Mouse (Mus musculus): ENCODE measurements around the gene Myo3a. TPM values are rescaled to one million over a fixed set of nuclear protein-coding genes. Genes with fewer than 3 reads are reported as not detected.
A peak's percentile ranks its signal among the peaks of the same experiment; 100 is the strongest.
"Not testable (repeated sequence)": the region's sequence is repeated elsewhere in the genome, so short reads cannot be mapped to it uniquely, and the experiment has no call there.

Gene Myo3a
- polyA plus RNA-seq, 1 experiment from 2014 or later, result not detected

- H3K9ac ChIP-seq, result no peak overlapping the region
- H3K4me1 ChIP-seq, result no peaks in the 10 kb centered on the region
- 82% methylated on average over 6 of the region's 6 CpGs for WGBS
- H3K27me3 ChIP-seq, result no peaks in the 10 kb centered on the region
- H3K4me3 ChIP-seq, result no peak overlapping the region
- no peak overlapping the region for H3K27ac ChIP-seq
- no peaks in the 10 kb centered on the region for H3K9me3 ChIP-seq
- no peak overlapping the region for H3K4me2 ChIP-seq (replicated peaks)
- ATAC-seq (ENCODE audit: insufficient number of reproducible peaks, insufficient read depth, low FRiP score, low TSS enrichment), result no peak
- H3K36me3 ChIP-seq, result no peaks in the 10 kb centered on the region
Observed at GRCm38 (mm10) chr2:22548421-22548820, 321.1 kb downstream of the Myo3a start.

- not testable (repeated sequence) for H3K36me3 ChIP-seq; H3K4me1 ChIP-seq; H3K4me3 ChIP-seq; H3K27me3 ChIP-seq; H3K27ac ChIP-seq; H3K4me2 ChIP-seq (replicated peaks); H3K9ac ChIP-seq; H3K9me3 ChIP-seq
- ATAC-seq (ENCODE audit: insufficient number of reproducible peaks, insufficient read depth, low FRiP score, low TSS enrichment), result peak; percentile 86
- 84% methylated on average over 14 of the region's 14 CpGs for WGBS
Observed at GRCm38 (mm10) chr2:22587469-22588169, 360.3 kb downstream of the Myo3a start.

- 88% methylated on average over 5 of the region's 5 CpGs for WGBS
Observed at GRCm38 (mm10) chr2:22588170-22588541, 360.9 kb downstream of the Myo3a start.

GRCm38 (mm10) chr2:22588673-22589381 is 361.5 kb downstream of the Myo3a start:
- 75% methylated on average over 12 of the region's 12 CpGs for WGBS
- H3K4me3 ChIP-seq; H3K9me3 ChIP-seq; H3K4me2 ChIP-seq (replicated peaks); H3K27me3 ChIP-seq; H3K4me1 ChIP-seq; H3K27ac ChIP-seq; H3K9ac ChIP-seq; H3K36me3 ChIP-seq: not testable (repeated sequence)
- peak; percentile 98 for ATAC-seq (ENCODE audit: insufficient number of reproducible peaks, insufficient read depth, low FRiP score, low TSS enrichment)

More at GRCm38 (mm10) chr2:22588170-22588541, 360.9 kb downstream of the Myo3a start:
- H3K36me3 ChIP-seq; H3K27ac ChIP-seq; H3K9ac ChIP-seq; H3K27me3 ChIP-seq; H3K9me3 ChIP-seq; H3K4me1 ChIP-seq; H3K4me2 ChIP-seq (replicated peaks); H3K4me3 ChIP-seq: not testable (repeated sequence)
- ATAC-seq (ENCODE audit: insufficient number of reproducible peaks, insufficient read depth, low FRiP score, low TSS enrichment), result peak; percentile 45

GRCm38 (mm10) chr2:22589382-22590205 is 362.3 kb downstream of the Myo3a start:
- H3K36me3 ChIP-seq; H3K4me1 ChIP-seq; H3K4me2 ChIP-seq (replicated peaks); H3K27ac ChIP-seq; H3K9ac ChIP-seq; H3K9me3 ChIP-seq; H3K27me3 ChIP-seq; H3K4me3 ChIP-seq: not testable (repeated sequence)
- peak; percentile 92 for ATAC-seq (ENCODE audit: insufficient number of reproducible peaks, insufficient read depth, low FRiP score, low TSS enrichment)
- 88% methylated on average over 16 of the region's 17 CpGs for WGBS

GRCm38 (mm10) chr2:22590206-22590490 is 362.8 kb downstream of the Myo3a start:
- Histone ChIP-seq H3K4me1 (no peaks in the 10 kb centered on the region), H3K4me2 (replicated peaks) (no peak overlapping the region), H3K4me3 (no peak overlapping the region), H3K9ac (no peak overlapping the region), H3K36me3 (no peaks in the 10 kb centered on the region), H3K27me3 (no peaks in the 10 kb centered on the region), H3K27ac (no peak overlapping the region), H3K9me3 (no peaks in the 10 kb centered on the region)
- no peak for ATAC-seq (ENCODE audit: insufficient number of reproducible peaks, insufficient read depth, low FRiP score, low TSS enrichment)

- Histone ChIP-seq H3K4me3 (no peak overlapping the region), H3K36me3 (no peaks in the 10 kb centered on the region), H3K27me3 (peaks cover 62% of the 10 kb centered on the region), H3K9me3 (no peaks in the 10 kb centered on the region), H3K4me2 (replicated peaks) (no peak overlapping the region), H3K4me1 (peaks cover 14% of the 10 kb centered on the region; the same call in 1 of the 2 replicates), H3K27ac (no peak overlapping the region), H3K9ac (no peak overlapping the region)
- no peak for ATAC-seq (ENCODE audit: insufficient number of reproducible peaks, insufficient read depth, low FRiP score, low TSS enrichment)
- 4% methylated on average over 9 of the region's 9 CpGs for WGBS
Observed at GRCm38 (mm10) chr2:22617951-22618350, 390.6 kb downstream of the Myo3a start.

- ATAC-seq (ENCODE audit: insufficient number of reproducible peaks, insufficient read depth, low FRiP score, low TSS enrichment), result no peak
- Histone ChIP-seq H3K27ac (no peak overlapping the region), H3K27me3 (peaks cover 76% of the 10 kb centered on the region), H3K4me3 (no peak overlapping the region), H3K36me3 (no peaks in the 10 kb centered on the region), H3K9me3 (no peaks in the 10 kb centered on the region), H3K9ac (no peak overlapping the region), H3K4me2 (replicated peaks) (no peak overlapping the region), H3K4me1 (peaks cover 19% of the 10 kb centered on the region; the same call in 1 of the 2 replicates)
- WGBS, result 2% methylated on average over 12 of the region's 12 CpGs
Observed at GRCm38 (mm10) chr2:22619416-22619815, 392.1 kb downstream of the Myo3a start.

- Histone ChIP-seq H3K4me3 (no peak overlapping the region), H3K9ac (no peak overlapping the region), H3K4me1 (peaks cover 19% of the 10 kb centered on the region; the same call in 1 of the 2 replicates), H3K9me3 (no peaks in the 10 kb centered on the region), H3K27ac (no peak overlapping the region), H3K36me3 (no peaks in the 10 kb centered on the region), H3K4me2 (replicated peaks) (no peak overlapping the region), H3K27me3 (peaks cover 81% of the 10 kb centered on the region)
- no peak for ATAC-seq (ENCODE audit: insufficient number of reproducible peaks, insufficient read depth, low FRiP score, low TSS enrichment)
- 2% methylated on average over 6 of the region's 6 CpGs for WGBS
Observed at GRCm38 (mm10) chr2:22620030-22620429, 392.7 kb downstream of the Myo3a start.

GRCm38 (mm10) chr2:22620534-22620933 is 393.2 kb downstream of the Myo3a start:
- H3K4me1 ChIP-seq, result peaks cover 19% of the 10 kb centered on the region; the same call in 1 of the 2 replicates
- no peak for ATAC-seq (ENCODE audit: insufficient number of reproducible peaks, insufficient read depth, low FRiP score, low TSS enrichment)
- H3K4me3 ChIP-seq, result no peak overlapping the region
- H3K36me3 ChIP-seq, result no peaks in the 10 kb centered on the region
- H3K9me3 ChIP-seq, result no peaks in the 10 kb centered on the region
- H3K27me3 ChIP-seq, result peaks cover 86% of the 10 kb centered on the region
- 6% methylated on average over 7 of the region's 7 CpGs for WGBS
- H3K27ac ChIP-seq, result no peak overlapping the region
- no peak overlapping the region for H3K4me2 ChIP-seq (replicated peaks)
- H3K9ac ChIP-seq, result no peak overlapping the region

- no peak for ATAC-seq (ENCODE audit: insufficient number of reproducible peaks, insufficient read depth, low FRiP score, low TSS enrichment)
- peaks cover 19% of the 10 kb centered on the region; the same call in 1 of the 2 replicates for H3K4me1 ChIP-seq
- H3K9me3 ChIP-seq, result no peaks in the 10 kb centered on the region
- H3K4me3 ChIP-seq, result peak overlapping the region; percentile 39; the same call in 1 of the 2 replicates
- no peaks in the 10 kb centered on the region for H3K36me3 ChIP-seq
- 3% methylated on average over 20 of the region's 20 CpGs for WGBS
- H3K4me2 ChIP-seq (replicated peaks), result peak overlapping the region; percentile 65
- peaks cover 92% of the 10 kb centered on the region for H3K27me3 ChIP-seq
- H3K9ac ChIP-seq, result no peak overlapping the region
- no peak overlapping the region for H3K27ac ChIP-seq
Observed at GRCm38 (mm10) chr2:22620978-22621827, 393.9 kb downstream of the Myo3a start.
